Mouse (Mus musculus) spleen, adult 2 months (tissue): ENCODE results near the gene Tmem100.

Source experiments
- CTCF ChIP-seq: fragments of 200-500 bp; IDR thresholded peaks from 2 replicates; pipeline ENCODE4 v1.5.1; 2011; ENCODE audit warnings: mild to moderate bottlenecking, inconsistent platforms; ENCODE audit not compliant: insufficient read depth, insufficient read length, insufficient replicate concordance; ENCODE audit errors: extremely low read depth
- POLR2A ChIP-seq: fragments of 200-500 bp; IDR thresholded peaks from 2 replicates; pipeline ENCODE4 v1.6.1; 2011; ENCODE audit warnings: low read depth, low read length, inconsistent platforms

- TF ChIP-seq CTCF (no peak), POLR2A (no peak)
Measured at GRCm38 (mm10) chr11:90006111-90006510, 24.0 kb upstream of the Tmem100 start.
